ENCODE assay signal across 13 mouse cellular contexts in genomic region chr11:103175688-103176442, GRCm38 (mm10). TPM values are rescaled to one million over a fixed set of nuclear protein-coding genes. Genes with fewer than 3 reads are reported as not detected.
DNase-seq lines count a peak whose midpoint lies in the region; ATAC-seq and TF ChIP-seq lines count a peak whose summit lies in the region.
"Had no signal": no experiment of that assay in that cellular context is flagged by ENCODE, and none has a peak within 500 bp of the region (broad histone marks: within the 10 kb centered on the region; RNA-seq: fewer than 3 reads in every experiment).

No protein-coding gene starts in this region.

- H3K9ac ChIP-seq in intestine, embryonic 15.5 days: no peak overlapping the region
- H3K9ac ChIP-seq: heart, embryonic 15.5 days; neural tube, embryonic 12.5 days had no signal

- intact Hi-C loops in heart, postnatal 36 days (cut with DNase I): no loop called here
- intact Hi-C loops in left cerebral cortex, postnatal 10 days (cut with DNase I): no loop called here

- no peaks in the 10 kb centered on the region for H3K9me3 ChIP-seq in intestine, embryonic 15.5 days
- H3K9me3 ChIP-seq: heart, embryonic 15.5 days; neural tube, embryonic 12.5 days had no signal

- DNase-seq in adrenal gland, postnatal 25 days: peak; percentile 32
- DNase-seq in adrenal gland, postnatal 10 days: no peak
- no peak for DNase-seq in thymus, adult 2 months
- DNase-seq in thymus, postnatal 0 days (ENCODE audit: low spot score): no peak
- peak; percentile 52 to 62 for DNase-seq in heart, postnatal 36 days
- no peak for DNase-seq in right cerebral cortex, postnatal 10 days (ENCODE audit: low spot score in 2 of 2)
- DNase-seq in left cerebral cortex, postnatal 10 days (ENCODE audit: extremely low spot score in 1 of 2, low spot score in 2 of 2): no peak
- DNase-seq: kidney, postnatal 10 days had no signal

- no peaks in the 10 kb centered on the region for H3K27me3 ChIP-seq in thymus, adult 2 months (ENCODE audit: control insufficient read depth, insufficient read depth, low read length)
- peaks cover 17% of the 10 kb centered on the region for H3K27me3 ChIP-seq in intestine, embryonic 15.5 days (replicated peaks)

- no peak for ATAC-seq in intestine, embryonic 15.5 days

- peaks cover 3% of the 10 kb centered on the region; the same call in 1 of the 2 replicates for H3K36me3 ChIP-seq in thymus, adult 2 months (ENCODE audit: control insufficient read depth, insufficient read depth, low read length)
- no peaks in the 10 kb centered on the region for H3K36me3 ChIP-seq in intestine, embryonic 15.5 days
- H3K36me3 ChIP-seq: heart, embryonic 15.5 days; neural tube, embryonic 12.5 days had no signal

- peak overlapping the region; percentile 89 for H3K27ac ChIP-seq in thymus, adult 2 months (ENCODE audit: control insufficient read depth, insufficient read depth, low read length)
- H3K27ac ChIP-seq in intestine, embryonic 15.5 days: no peak overlapping the region
- H3K27ac ChIP-seq: neural tube, embryonic 12.5 days had no signal

- no peak overlapping the region for H3K4me2 ChIP-seq in intestine, embryonic 15.5 days (replicated peaks)
- H3K4me2 ChIP-seq: heart, embryonic 15.5 days; neural tube, embryonic 12.5 days had no signal

- peak overlapping the region; percentile 33 for H3K4me3 ChIP-seq in thymus, adult 2 months (ENCODE audit: control insufficient read depth, insufficient read depth, low read length)
- no peak overlapping the region for H3K4me3 ChIP-seq in intestine, embryonic 15.5 days (replicated peaks)
- H3K4me3 ChIP-seq: heart, embryonic 15.5 days; neural tube, embryonic 12.5 days had no signal

- peaks cover 58% of the 10 kb centered on the region for H3K4me1 ChIP-seq in thymus, adult 2 months (replicated peaks; ENCODE audit: control insufficient read depth, insufficient read depth, low read length)
- peaks cover 9% of the 10 kb centered on the region for H3K4me1 ChIP-seq in intestine, embryonic 15.5 days (replicated peaks)

- no peak for TF ChIP-seq POLR2A in thymus, adult 2 months (IDR thresholded peaks at IDR 0.05; ENCODE audit: control insufficient read depth, extremely low read depth, insufficient read depth, low read length, poor library complexity)

- TF ChIP-seq CTCF in thymus, adult 2 months (IDR thresholded peaks at IDR 0.05; ENCODE audit: borderline replicate concordance, control insufficient read depth, extremely low read depth, insufficient read depth, low read length, poor library complexity): no peak

- WGBS in thymus, adult 2 months: 31% methylated on average over 14 of the region's 14 CpGs
- 71% methylated on average over 14 of the region's 14 CpGs for WGBS in intestine, embryonic 15.5 days

RNA-seq across cellular contexts. Expression of gene Fmnl1, which starts 5.0 kb away (rescaled TPM):
- 15.6 and 19.9 TPM in 2 replicates for total RNA-seq in adrenal gland, postnatal 25 days (2021)
- total RNA-seq in adrenal gland, postnatal 10 days (2021): 10 to 100 TPM; 17.7 to 20.5 TPM
- 235 and 264 TPM in 2 replicates for polyA plus RNA-seq in thymus, adult 2 months (2012; rRNA removed)
- 56.9 and 59.8 TPM in 2 replicates for polyA plus RNA-seq in thymus, postnatal 0 days (2015; fragmentation: Nextera tagmentation; extraction: Ambion mirVana)
- total RNA-seq in heart, postnatal 36 days (2021): 10 to 100 TPM; 12.4 to 20.9 TPM
- polyA plus RNA-seq in intestine, embryonic 15.5 days (2015; fragmentation: Nextera tagmentation; extraction: Ambion mirVana): 2.0 and 2.2 TPM in 2 replicates
- total RNA-seq in left cerebral cortex, postnatal 10 days (2021): 10 to 100 TPM; 79.5 to 80.7 TPM

RNA-seq across cellular contexts. Expression of gene 1700023F06Rik, which starts 32.5 kb away (rescaled TPM):
- total RNA-seq in adrenal gland, postnatal 25 days (2021): not detected in 2 replicates
- total RNA-seq in adrenal gland, postnatal 10 days (2021): under 1 TPM in 1 of 2 experiments, not detected in 1; 0.27 TPM
- 0.23 and 0.35 TPM in 2 replicates for polyA plus RNA-seq in thymus, adult 2 months (2012; rRNA removed)
- polyA plus RNA-seq in thymus, postnatal 0 days (2015; fragmentation: Nextera tagmentation; extraction: Ambion mirVana): 0.56 and 0.93 TPM in 2 replicates
- total RNA-seq in heart, postnatal 36 days (2021): not detected
- 0.73 and 1.0 TPM in 2 replicates for polyA plus RNA-seq in intestine, embryonic 15.5 days (2015; fragmentation: Nextera tagmentation; extraction: Ambion mirVana)
- total RNA-seq in left cerebral cortex, postnatal 10 days (2021): 1 to 10 TPM; 1.3 to 1.7 TPM
- total RNA-seq: common myeloid progenitor, adult 5-6 weeks had no signal
- polyA plus RNA-seq: CD4-positive, CD25-positive, alpha-beta regulatory T cell, adult 4 months had no signal

RNA-seq across cellular contexts. Expression of gene Spata32, which starts 42.4 kb away (rescaled TPM):
- total RNA-seq in adrenal gland, postnatal 25 days (2021): not detected in 2 replicates
- not detected for total RNA-seq in adrenal gland, postnatal 10 days (2021)
- polyA plus RNA-seq in thymus, adult 2 months (2012; rRNA removed): not detected in 2 replicates
- polyA plus RNA-seq in thymus, postnatal 0 days (2015; fragmentation: Nextera tagmentation; extraction: Ambion mirVana): not detected in 2 replicates
- not detected for total RNA-seq in heart, postnatal 36 days (2021)
- not detected in 2 replicates for polyA plus RNA-seq in intestine, embryonic 15.5 days (2015; fragmentation: Nextera tagmentation; extraction: Ambion mirVana)
- total RNA-seq in left cerebral cortex, postnatal 10 days (2021): 1 to 10 TPM; 1.6 to 2.0 TPM
- polyA plus RNA-seq: CD4-positive, CD25-positive, alpha-beta regulatory T cell, adult 4 months; heart, embryonic 15.5 days had no signal

RNA-seq across cellular contexts. Expression of gene Hexim2, which starts 43.6 kb away (rescaled TPM):
- total RNA-seq in adrenal gland, postnatal 25 days (2021): 3.9 and 6.2 TPM in 2 replicates
- 1 to 10 TPM; 4.8 to 8.9 TPM for total RNA-seq in adrenal gland, postnatal 10 days (2021)
- 4.9 and 6.9 TPM in 2 replicates for polyA plus RNA-seq in thymus, adult 2 months (2012; rRNA removed)
- 6.9 and 8.9 TPM in 2 replicates for polyA plus RNA-seq in thymus, postnatal 0 days (2015; fragmentation: Nextera tagmentation; extraction: Ambion mirVana)
- total RNA-seq in heart, postnatal 36 days (2021): 1 to 10 TPM; 2.0 to 2.1 TPM
- 7.9 and 8.8 TPM in 2 replicates for polyA plus RNA-seq in intestine, embryonic 15.5 days (2015; fragmentation: Nextera tagmentation; extraction: Ambion mirVana)
- 10 to 100 TPM; 20.1 to 20.7 TPM for total RNA-seq in left cerebral cortex, postnatal 10 days (2021)

RNA-seq across cellular contexts. Expression of gene Hexim1, which starts 59.8 kb away (rescaled TPM):
- total RNA-seq in adrenal gland, postnatal 25 days (2021): 72.0 and 75.6 TPM in 2 replicates
- 10 to 100 TPM; 49.6 to 50.1 TPM for total RNA-seq in adrenal gland, postnatal 10 days (2021)
- polyA plus RNA-seq in thymus, adult 2 months (2012; rRNA removed): 18.2 and 18.4 TPM in 2 replicates
- polyA plus RNA-seq in thymus, postnatal 0 days (2015; fragmentation: Nextera tagmentation; extraction: Ambion mirVana): 4.9 and 5.9 TPM in 2 replicates
- 10 to 100 TPM; 18.0 to 20.5 TPM for total RNA-seq in heart, postnatal 36 days (2021)
- polyA plus RNA-seq in intestine, embryonic 15.5 days (2015; fragmentation: Nextera tagmentation; extraction: Ambion mirVana): 4.1 and 4.7 TPM in 2 replicates
- total RNA-seq in left cerebral cortex, postnatal 10 days (2021): 10 to 100 TPM; 31.8 to 33.9 TPM

Comparison
In these comparisons a context has a peak if more than half of its experiments do, and no peak if none do; other contexts are left out.
1. DNase-seq: peak in adrenal gland, postnatal 25 days (single experiment) and heart, postnatal 36 days (2 of 2); none in adrenal gland, postnatal 10 days (single experiment), thymus, adult 2 months (single experiment), thymus, postnatal 0 days (single experiment), right cerebral cortex, postnatal 10 days (0 of 2) and left cerebral cortex, postnatal 10 days (0 of 2).